Mouse (Mus musculus): Measurements from ENCODE around the gene Asb6. TPM values are rescaled to one million over a fixed set of nuclear protein-coding genes. Genes with fewer than 3 reads are reported as not detected.
A peak's percentile ranks its signal among the peaks of the same experiment; 100 is the strongest.

Asb6 gene
- 20.1 and 22.5 TPM in 2 replicates for polyA plus RNA-seq (2015; fragmentation: Nextera tagmentation; extraction: Ambion mirVana)

DNA sequence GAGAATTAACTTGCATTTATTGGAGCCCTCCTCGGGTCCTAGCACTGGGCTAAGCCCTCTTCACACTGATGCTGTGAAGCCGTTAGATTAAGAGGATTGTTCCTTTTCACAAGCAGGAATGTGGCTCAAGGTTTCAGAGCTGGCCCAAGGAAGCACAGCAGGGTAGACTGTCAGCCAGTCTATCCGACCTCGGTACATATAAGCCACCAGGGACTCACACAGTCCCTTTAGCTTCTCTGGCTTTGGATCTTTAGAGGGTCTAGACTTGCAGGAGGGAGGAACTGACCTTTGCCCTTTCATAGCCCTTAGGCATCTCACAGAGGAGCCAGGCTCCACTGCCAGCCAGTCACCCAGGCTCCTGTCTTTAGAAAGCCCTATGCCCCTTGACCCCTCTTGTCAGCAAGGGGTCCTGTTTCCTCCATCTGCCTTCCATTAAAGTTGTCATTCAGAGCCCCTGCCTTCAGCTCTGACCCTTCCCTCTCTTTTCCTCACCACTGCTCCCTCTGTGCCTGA lies at the start of gene Asb6:
Gene Asb6, minus strand, starts transcription at position 51 of the 513 bp plus-strand sequence.
- Histone ChIP-seq H3K4me2 (ENCODE audit: low read depth, low read length) (no peak within 1 kb of the TSS), H3K27me3 (ENCODE audit: control insufficient read depth, insufficient read depth, low read length) (no peaks in the 10 kb centered on the region), H3K9me3 (replicated peaks; ENCODE audit: control insufficient read depth, low read length) (no peaks in the 10 kb centered on the region), H3K4me1 (ENCODE audit: control insufficient read depth, insufficient read depth, low read length) (peaks cover 13% of the 10 kb centered on the region), H3K4me3 (ENCODE audit: low read length) (no peak within 1 kb of the TSS), H3K36me3 (ENCODE audit: control insufficient read depth, insufficient read depth) (peaks cover 4% of the 10 kb centered on the region; the same call in 1 of the 2 replicates), H3K27ac (ENCODE audit: low read length) (no peak within 1 kb of the TSS), H3K9ac (ENCODE audit: low read length) (no peak within 1 kb of the TSS)
- no peak for ATAC-seq (replicated peaks; ENCODE audit: extremely low read depth, insufficient read depth, low FRiP score)
- 48% methylated on average over 4 of the region's 4 CpGs for WGBS

DNA sequence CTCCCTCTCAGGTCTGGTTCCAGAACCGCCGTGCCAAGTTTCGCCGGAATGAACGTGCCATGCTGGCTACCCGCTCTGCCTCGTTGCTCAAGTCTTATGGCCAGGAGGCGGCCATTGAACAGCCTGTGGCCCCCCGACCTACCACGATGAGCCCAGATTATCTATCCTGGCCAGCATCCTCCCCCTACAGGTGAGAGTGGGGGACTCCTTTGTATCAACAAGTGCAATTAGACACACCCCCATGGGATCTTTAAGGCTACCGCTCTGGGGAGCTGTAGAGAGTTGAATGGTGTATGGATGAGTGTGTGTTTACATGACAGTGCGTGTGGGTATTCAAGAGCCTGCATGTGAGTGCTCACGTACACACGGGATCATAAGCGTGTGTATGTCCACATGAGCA lies 49.3 kb upstream of the Asb6 start:
- Histone ChIP-seq H3K27me3 (ENCODE audit: control insufficient read depth, insufficient read depth, low read length) (no peaks in the 10 kb centered on the region), H3K27ac (ENCODE audit: low read length) (no peak overlapping the region), H3K9ac (ENCODE audit: low read length) (no peak overlapping the region), H3K4me1 (ENCODE audit: control insufficient read depth, insufficient read depth, low read length) (peaks cover 17% of the 10 kb centered on the region), H3K9me3 (replicated peaks; ENCODE audit: control insufficient read depth, low read length) (no peaks in the 10 kb centered on the region; the same call in 1 of the 2 replicates), H3K36me3 (ENCODE audit: control insufficient read depth, insufficient read depth) (peaks cover 6% of the 10 kb centered on the region; the same call in 1 of the 2 replicates), H3K4me2 (ENCODE audit: low read depth, low read length) (no peak overlapping the region), H3K4me3 (ENCODE audit: low read length) (no peak overlapping the region)
- WGBS: 93% methylated on average over 15 of the region's 15 CpGs
- no peak for ATAC-seq (replicated peaks; ENCODE audit: extremely low read depth, insufficient read depth, low FRiP score)

DNA sequence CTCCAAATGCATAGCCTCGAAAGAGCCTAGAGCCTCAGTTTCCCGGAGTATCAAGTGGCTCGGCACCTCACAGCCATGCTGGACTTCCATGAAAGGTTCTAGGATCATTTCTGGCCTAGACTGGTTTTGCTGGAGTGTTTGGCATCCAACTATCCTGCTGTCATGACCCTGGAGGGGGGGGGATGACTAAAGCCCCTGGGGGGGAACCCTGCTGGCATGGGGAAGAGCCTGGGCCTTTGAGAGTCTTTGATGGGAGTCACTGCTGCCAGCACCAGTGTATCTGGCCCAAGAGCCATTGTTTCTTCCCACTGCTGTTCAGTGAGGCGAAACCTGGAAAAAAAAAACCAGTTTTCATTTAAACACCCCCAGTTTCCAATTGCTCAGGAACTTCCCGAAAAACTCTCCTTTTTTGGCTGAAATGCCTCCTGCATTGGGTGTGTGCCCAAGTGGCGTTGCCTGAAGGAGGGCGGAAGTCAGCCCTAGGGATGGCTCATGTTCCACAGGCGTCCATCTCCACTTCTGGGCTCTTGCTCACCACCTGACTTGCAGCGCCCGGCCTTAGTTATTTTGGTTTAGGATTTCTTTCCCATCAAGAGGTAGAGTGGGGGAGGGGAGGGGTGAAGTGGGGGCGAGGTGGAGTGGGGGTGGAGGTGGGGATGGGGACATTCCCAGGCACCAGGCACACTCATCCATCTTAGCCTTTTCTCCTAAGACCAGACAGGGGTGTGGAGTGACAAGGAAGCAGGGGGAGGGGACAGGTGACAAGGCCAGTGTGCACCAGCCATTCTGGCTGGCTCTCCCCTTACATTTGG lies 45.7 kb upstream of the Asb6 start:
- 49% methylated on average over 11 of the region's 11 CpGs for WGBS

DNA sequence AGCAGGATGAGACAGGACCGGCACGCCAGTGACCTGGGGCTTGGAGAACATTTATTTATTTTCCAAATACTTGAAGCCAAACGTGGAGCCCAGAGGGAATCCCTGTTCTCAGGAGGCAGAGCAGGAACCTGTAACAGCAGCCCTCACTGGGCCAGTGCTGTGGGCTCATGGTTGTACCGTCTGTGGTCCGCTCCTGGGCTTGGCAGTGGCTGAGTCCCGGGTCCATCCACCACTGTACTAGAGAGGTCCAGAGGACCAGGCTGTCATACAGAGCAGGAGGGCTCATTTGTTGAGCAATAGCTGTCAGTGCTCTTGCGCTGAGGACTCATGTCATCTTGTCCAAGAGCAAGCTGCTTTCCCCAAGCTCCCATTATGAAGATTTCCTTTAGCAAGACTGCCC lies 45.0 kb upstream of the Asb6 start:
- Histone ChIP-seq H3K4me1 (ENCODE audit: control insufficient read depth, insufficient read depth, low read length) (peaks cover 22% of the 10 kb centered on the region), H3K27me3 (ENCODE audit: control insufficient read depth, insufficient read depth, low read length) (no peaks in the 10 kb centered on the region), H3K27ac (ENCODE audit: low read length) (peak overlapping the region; percentile 7), H3K9ac (ENCODE audit: low read length) (0 out of 2 replicates have a peak overlapping the region, but pooled peaks have one; percentile 1), H3K36me3 (ENCODE audit: control insufficient read depth, insufficient read depth) (peaks cover 6% of the 10 kb centered on the region; the same call in 1 of the 2 replicates), H3K9me3 (replicated peaks; ENCODE audit: control insufficient read depth, low read length) (no peaks in the 10 kb centered on the region; the same call in 1 of the 2 replicates), H3K4me2 (ENCODE audit: low read depth, low read length) (no peak overlapping the region), H3K4me3 (ENCODE audit: low read length) (no peak overlapping the region)
- no peak for ATAC-seq (replicated peaks; ENCODE audit: extremely low read depth, insufficient read depth, low FRiP score)
- WGBS: 71% methylated on average over 7 of the region's 7 CpGs

More for the DNA sequence above, 45.7 kb upstream of the Asb6 start:
- Histone ChIP-seq H3K36me3 (ENCODE audit: control insufficient read depth, insufficient read depth) (peaks cover 6% of the 10 kb centered on the region; the same call in 1 of the 2 replicates), H3K4me2 (ENCODE audit: low read depth, low read length) (no peak overlapping the region), H3K27me3 (ENCODE audit: control insufficient read depth, insufficient read depth, low read length) (no peaks in the 10 kb centered on the region), H3K4me3 (ENCODE audit: low read length) (no peak overlapping the region), H3K4me1 (ENCODE audit: control insufficient read depth, insufficient read depth, low read length) (peaks cover 22% of the 10 kb centered on the region), H3K9me3 (replicated peaks; ENCODE audit: control insufficient read depth, low read length) (no peaks in the 10 kb centered on the region; the same call in 1 of the 2 replicates), H3K27ac (ENCODE audit: low read length) (no peak overlapping the region), H3K9ac (ENCODE audit: low read length) (no peak overlapping the region)
- ATAC-seq (replicated peaks; ENCODE audit: extremely low read depth, insufficient read depth, low FRiP score): no peak

DNA sequence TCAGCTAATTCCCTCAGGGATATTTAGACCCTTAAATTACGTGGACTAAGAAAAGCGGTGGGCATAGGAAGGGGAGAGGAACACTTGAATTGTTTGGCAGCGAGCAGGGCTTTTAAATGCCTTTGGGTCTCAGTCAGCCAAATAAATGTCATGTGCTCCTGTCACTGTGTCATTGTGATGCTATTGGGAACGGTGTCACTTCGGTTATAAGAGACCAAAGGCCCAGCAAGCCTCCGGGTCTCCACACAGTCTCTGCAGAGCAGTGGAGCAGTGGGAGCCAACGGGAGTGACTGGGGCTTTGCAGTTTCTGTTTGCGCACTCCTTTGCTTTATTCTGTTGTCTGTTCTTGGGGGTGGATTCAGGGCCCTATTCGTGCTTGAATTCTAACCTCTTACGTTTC lies 44.3 kb upstream of the Asb6 start:
- Histone ChIP-seq H3K27me3 (ENCODE audit: control insufficient read depth, insufficient read depth, low read length) (no peaks in the 10 kb centered on the region), H3K27ac (ENCODE audit: low read length) (peak overlapping the region; percentile 20), H3K9me3 (replicated peaks; ENCODE audit: control insufficient read depth, low read length) (no peaks in the 10 kb centered on the region; the same call in 1 of the 2 replicates), H3K4me2 (ENCODE audit: low read depth, low read length) (0 out of 2 replicates have a peak overlapping the region, but pooled peaks have one; percentile 0), H3K4me3 (ENCODE audit: low read length) (no peak overlapping the region), H3K36me3 (ENCODE audit: control insufficient read depth, insufficient read depth) (peaks cover 3% of the 10 kb centered on the region; the same call in 1 of the 2 replicates), H3K9ac (ENCODE audit: low read length) (0 out of 2 replicates have a peak overlapping the region, but pooled peaks have one; percentile 1), H3K4me1 (ENCODE audit: control insufficient read depth, insufficient read depth, low read length) (peaks cover 22% of the 10 kb centered on the region)
- 45% methylated on average over 10 of the region's 10 CpGs for WGBS
- ATAC-seq (replicated peaks; ENCODE audit: extremely low read depth, insufficient read depth, low FRiP score): 0 out of 2 replicates have a peak, but pooled peaks have one; percentile 49

DNA sequence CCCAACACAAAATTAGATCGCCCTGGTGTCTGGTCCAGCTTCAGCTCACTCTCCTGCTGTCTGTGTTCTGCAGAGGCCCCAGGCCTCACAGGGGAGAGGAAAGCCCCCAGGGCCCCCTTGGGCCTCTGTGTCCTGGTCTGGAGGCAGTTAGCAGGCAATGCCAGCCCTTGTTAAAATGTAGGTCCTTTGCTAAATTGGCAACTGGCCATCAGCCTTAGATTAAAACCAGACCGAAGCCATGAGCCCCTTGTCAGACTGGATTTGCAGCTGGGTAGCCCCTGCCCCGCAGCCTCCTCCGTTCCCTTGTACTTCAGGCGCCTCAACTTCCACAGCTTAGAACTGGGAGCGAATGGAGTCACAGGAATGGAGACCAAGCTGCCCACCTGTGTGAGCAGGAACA lies 42.5 kb upstream of the Asb6 start:
- no peak; the same call in 1 of the 2 replicates for ATAC-seq (replicated peaks; ENCODE audit: extremely low read depth, insufficient read depth, low FRiP score)
- peaks cover 22% of the 10 kb centered on the region for H3K4me1 ChIP-seq (ENCODE audit: control insufficient read depth, insufficient read depth, low read length)
- 46% methylated on average over 6 of the region's 6 CpGs for WGBS
- H3K4me3 ChIP-seq (ENCODE audit: low read length): no peak overlapping the region
- H3K27me3 ChIP-seq (ENCODE audit: control insufficient read depth, insufficient read depth, low read length): no peaks in the 10 kb centered on the region
- no peak overlapping the region for H3K4me2 ChIP-seq (ENCODE audit: low read depth, low read length)
- no peaks in the 10 kb centered on the region for H3K36me3 ChIP-seq (ENCODE audit: control insufficient read depth, insufficient read depth)
- no peak overlapping the region; the same call in 1 of the 2 replicates for H3K9ac ChIP-seq (ENCODE audit: low read length)
- H3K9me3 ChIP-seq (replicated peaks; ENCODE audit: control insufficient read depth, low read length): no peaks in the 10 kb centered on the region
- H3K27ac ChIP-seq (ENCODE audit: low read length): peak overlapping the region; percentile 26; the same call in 1 of the 2 replicates

DNA sequence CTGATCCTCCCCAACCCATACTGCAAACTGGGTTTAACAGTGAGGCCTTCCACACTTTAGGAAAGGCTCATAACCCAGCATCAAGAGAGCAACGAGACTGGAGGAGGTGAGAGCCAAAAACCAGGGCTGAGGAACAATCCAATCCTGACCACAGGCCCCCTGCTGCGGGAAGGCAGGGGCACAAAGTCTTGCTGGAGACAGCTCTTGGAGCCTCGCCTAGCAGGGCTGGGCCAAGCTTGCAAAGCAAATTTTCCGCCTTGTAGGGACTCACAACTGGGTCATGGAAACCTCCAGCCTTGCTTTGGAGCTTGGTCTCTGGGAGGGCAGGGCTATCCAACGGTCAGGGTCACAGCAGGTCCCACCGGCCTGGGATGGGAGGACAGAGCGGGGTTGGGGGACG lies 40.7 kb upstream of the Asb6 start:
- no peaks in the 10 kb centered on the region for H3K9me3 ChIP-seq (replicated peaks; ENCODE audit: control insufficient read depth, low read length)
- no peaks in the 10 kb centered on the region for H3K27me3 ChIP-seq (ENCODE audit: control insufficient read depth, insufficient read depth, low read length)
- H3K36me3 ChIP-seq (ENCODE audit: control insufficient read depth, insufficient read depth): no peaks in the 10 kb centered on the region
- H3K27ac ChIP-seq (ENCODE audit: low read length): no peak overlapping the region
- no peak overlapping the region for H3K4me3 ChIP-seq (ENCODE audit: low read length)
- ATAC-seq (replicated peaks; ENCODE audit: extremely low read depth, insufficient read depth, low FRiP score): no peak
- H3K4me1 ChIP-seq (ENCODE audit: control insufficient read depth, insufficient read depth, low read length): peaks cover 16% of the 10 kb centered on the region
- no peak overlapping the region for H3K4me2 ChIP-seq (ENCODE audit: low read depth, low read length)
- 82% methylated on average over 8 of the region's 8 CpGs for WGBS
- H3K9ac ChIP-seq (ENCODE audit: low read length): no peak overlapping the region

DNA sequence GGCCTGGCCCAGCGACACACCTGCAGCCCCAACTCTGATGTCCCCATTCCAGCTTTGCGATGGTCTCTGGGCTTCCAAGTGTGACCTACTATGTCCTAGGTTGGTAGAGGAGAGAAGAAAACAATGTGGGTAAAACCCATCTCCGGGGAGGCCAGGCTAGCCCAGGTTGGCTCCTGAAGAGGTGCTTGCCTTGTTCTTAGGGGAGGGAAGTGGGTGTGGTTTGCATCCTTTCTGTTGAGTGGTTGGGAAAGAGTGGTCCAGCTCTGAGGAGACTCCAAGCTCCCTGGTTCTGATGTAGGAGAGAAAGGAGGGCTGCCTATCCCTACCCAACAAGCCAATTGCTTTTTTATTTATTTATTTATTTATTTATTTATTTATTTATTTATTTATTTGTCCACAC lies 35.3 kb upstream of the Asb6 start:
- no peaks in the 10 kb centered on the region for H3K36me3 ChIP-seq (ENCODE audit: control insufficient read depth, insufficient read depth)
- no peaks in the 10 kb centered on the region for H3K9me3 ChIP-seq (replicated peaks; ENCODE audit: control insufficient read depth, low read length)
- H3K4me3 ChIP-seq (ENCODE audit: low read length): no peak overlapping the region
- no peak for ATAC-seq (replicated peaks; ENCODE audit: extremely low read depth, insufficient read depth, low FRiP score)
- 59% methylated on average over 3 of the region's 3 CpGs for WGBS
- H3K27ac ChIP-seq (ENCODE audit: low read length): no peak overlapping the region
- H3K4me1 ChIP-seq (ENCODE audit: control insufficient read depth, insufficient read depth, low read length): peaks cover 22% of the 10 kb centered on the region
- peak overlapping the region; percentile 45; the same call in 1 of the 2 replicates for H3K4me2 ChIP-seq (ENCODE audit: low read depth, low read length)
- H3K9ac ChIP-seq (ENCODE audit: low read length): no peak overlapping the region; the same call in 1 of the 2 replicates
- peaks cover 2% of the 10 kb centered on the region for H3K27me3 ChIP-seq (ENCODE audit: control insufficient read depth, insufficient read depth, low read length)

DNA sequence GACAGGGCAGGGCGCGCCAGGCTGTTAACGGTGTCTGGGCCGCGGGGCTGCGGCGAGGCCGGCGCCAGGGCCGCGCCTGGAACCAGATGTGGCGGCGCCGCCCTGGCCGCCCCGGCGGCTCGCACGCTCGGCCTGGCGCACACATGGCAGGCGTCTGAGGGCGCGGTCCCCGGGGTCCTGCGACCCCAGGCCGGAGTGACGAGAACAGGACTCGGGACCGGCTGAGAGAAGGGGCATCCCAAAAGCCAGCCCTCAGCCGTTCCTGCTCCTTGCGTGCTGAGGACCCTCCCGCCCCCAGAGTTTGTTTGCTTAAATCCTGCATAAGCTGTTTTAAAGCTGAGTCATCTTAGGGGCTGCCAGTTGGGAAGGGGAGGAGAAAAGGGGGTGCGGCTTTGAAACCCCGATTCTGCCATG lies 34.8 kb upstream of the Asb6 start:
- H3K9me3 ChIP-seq (replicated peaks; ENCODE audit: control insufficient read depth, low read length): no peaks in the 10 kb centered on the region
- peaks cover 2% of the 10 kb centered on the region for H3K27me3 ChIP-seq (ENCODE audit: control insufficient read depth, insufficient read depth, low read length)
- no peaks in the 10 kb centered on the region for H3K36me3 ChIP-seq (ENCODE audit: control insufficient read depth, insufficient read depth)
- H3K9ac ChIP-seq (ENCODE audit: low read length): peak overlapping the region; percentile 64
- H3K4me2 ChIP-seq (ENCODE audit: low read depth, low read length): peak overlapping the region; percentile 45
- 17% methylated on average over 35 of the region's 35 CpGs for WGBS
- no peak for ATAC-seq (replicated peaks; ENCODE audit: extremely low read depth, insufficient read depth, low FRiP score)
- H3K27ac ChIP-seq (ENCODE audit: low read length): no peak overlapping the region
- H3K4me3 ChIP-seq (ENCODE audit: low read length): peak overlapping the region; percentile 18
- H3K4me1 ChIP-seq (ENCODE audit: control insufficient read depth, insufficient read depth, low read length): peaks cover 22% of the 10 kb centered on the region
